Mouse (Mus musculus) erythroid progenitor cell, adult 5-6 weeks (primary cell): Measurements from ENCODE around the gene Map3k12. TPM values are rescaled to one million over a fixed set of nuclear protein-coding genes. Genes with fewer than 3 reads are reported as not detected.

ENCODE experiments used
- ATAC-seq: replicated peaks from 2 replicates; pipeline ENCODE4 v1.8.0; 2016; ENCODE audit warnings: moderate number of reproducible peaks, mild to moderate bottlenecking, moderate TSS enrichment, inconsistent platforms; ENCODE audit not compliant: poor library complexity, low FRiP score, severe bottlenecking
- total RNA-seq, 2 experiments: library from RNA; stranded (forward) in 1 of 2; stranded (reverse) in 1 of 2; fragments of 150-400 nt in 1 of 2; fragments of 186-747, 209-891 nt in 1 of 2; gene quantifications; 2 replicates each; pipeline versions ENCODE4 v1.2.3 to v1.2.4; 2015 to 2017; ENCODE audit warnings: low replicate concordance in 2 of 2

Gene Map3k12
- total RNA-seq, 2 experiments from 2014 or later: not detected

DNA sequence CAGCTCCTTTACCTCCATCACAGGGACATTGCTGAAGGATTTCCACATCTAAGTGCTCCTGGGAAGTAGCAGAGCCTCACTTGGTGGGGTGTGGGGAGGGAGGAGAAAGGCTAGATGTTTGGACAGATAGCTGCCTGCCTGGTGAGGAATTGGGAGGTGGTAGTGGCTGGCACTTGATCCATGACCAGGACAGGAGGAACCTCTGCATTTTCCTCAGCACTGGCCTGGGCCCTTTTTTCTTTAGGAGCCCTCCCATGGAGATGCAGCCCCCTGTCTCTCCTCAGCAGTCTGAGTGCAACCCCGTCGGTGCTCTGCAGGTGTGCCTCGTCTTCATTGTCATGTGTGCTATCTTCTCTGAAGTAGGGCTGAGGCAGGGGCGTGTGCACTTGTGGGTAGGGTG lies 4.6 kb upstream of the Map3k12 start:
- no peak for ATAC-seq

DNA sequence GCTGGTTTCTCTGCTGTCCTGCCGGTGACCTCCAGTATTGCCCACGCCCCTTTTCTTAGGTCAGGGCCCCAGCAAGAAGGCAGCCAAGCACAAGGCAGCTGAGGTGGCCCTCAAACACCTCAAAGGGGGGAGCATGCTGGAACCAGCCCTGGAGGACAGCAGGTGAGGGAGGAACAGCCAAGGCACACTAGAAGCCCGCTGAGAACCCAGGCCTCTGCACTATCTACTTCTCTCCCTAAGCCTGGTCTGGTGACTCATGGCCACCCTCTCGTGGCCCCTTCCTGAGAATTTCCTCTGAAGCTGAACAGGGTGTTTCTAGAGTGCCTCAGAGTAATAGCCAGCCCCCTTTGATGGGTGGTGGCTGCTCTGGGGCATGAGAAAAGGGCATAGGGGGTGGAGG lies 3.6 kb upstream of the Map3k12 start:
- no peak for ATAC-seq

DNA sequence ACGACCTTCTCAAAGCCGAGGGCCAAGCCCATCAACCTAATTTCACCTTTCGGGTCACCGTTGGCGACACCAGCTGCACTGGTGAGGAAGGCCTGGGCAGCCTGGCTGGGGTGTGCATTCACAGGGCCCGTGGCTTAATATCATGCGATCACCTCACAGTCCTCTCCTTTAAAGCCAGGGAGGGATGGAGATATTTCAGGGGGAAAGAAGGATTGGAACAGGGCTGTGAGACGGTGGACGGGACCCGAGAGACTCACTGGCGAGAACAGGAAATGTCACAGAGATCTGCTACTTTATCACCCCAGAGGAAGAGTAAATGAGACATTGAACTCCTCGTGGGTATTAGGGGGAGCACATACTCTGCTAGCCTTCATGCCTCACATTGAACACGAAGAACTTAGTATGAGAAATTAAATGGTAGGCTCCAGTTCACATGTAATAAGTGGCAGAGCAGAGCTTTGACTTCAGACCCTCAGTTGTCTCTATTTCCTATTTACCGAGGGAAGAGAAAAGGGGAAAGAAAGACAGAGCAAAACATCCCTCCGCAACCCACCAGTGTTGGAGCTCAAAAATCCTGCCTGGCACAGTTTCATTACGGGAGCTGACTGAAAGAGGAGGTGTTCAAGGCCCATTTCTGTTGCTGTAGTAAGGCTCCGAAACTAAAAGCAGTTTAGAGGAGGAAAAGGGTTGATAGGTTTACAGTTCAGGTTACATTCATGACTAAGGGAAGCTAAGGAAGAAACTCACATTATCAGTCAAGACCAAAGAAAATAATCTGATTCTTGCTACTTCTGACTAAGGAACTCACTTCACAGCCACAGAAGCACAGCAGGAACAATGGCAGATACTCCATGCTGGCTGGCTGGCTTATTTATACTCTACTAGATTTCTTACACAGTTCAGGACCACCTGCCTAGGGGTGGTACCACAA lies 2.6 kb upstream of the Map3k12 start:
- no peak for ATAC-seq

DNA sequence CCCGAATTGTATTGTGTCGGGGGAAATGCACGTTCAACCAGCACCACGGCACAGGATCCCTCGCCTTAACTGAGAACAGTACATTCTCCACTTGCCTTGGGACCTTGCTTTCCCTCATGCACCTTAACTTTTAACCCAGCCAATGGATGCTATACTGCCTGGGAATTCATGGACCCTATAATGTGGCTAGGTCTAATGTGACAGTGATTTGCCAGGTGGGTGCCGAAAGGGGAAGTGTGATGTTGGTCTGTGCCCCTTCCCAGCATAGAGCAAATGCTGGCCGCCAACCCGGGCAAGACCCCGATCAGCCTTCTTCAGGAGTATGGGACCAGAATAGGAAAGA lies 2.0 kb upstream of the Map3k12 start:
- peak; percentile 1; the same call in 1 of the 2 replicates for ATAC-seq

DNA sequence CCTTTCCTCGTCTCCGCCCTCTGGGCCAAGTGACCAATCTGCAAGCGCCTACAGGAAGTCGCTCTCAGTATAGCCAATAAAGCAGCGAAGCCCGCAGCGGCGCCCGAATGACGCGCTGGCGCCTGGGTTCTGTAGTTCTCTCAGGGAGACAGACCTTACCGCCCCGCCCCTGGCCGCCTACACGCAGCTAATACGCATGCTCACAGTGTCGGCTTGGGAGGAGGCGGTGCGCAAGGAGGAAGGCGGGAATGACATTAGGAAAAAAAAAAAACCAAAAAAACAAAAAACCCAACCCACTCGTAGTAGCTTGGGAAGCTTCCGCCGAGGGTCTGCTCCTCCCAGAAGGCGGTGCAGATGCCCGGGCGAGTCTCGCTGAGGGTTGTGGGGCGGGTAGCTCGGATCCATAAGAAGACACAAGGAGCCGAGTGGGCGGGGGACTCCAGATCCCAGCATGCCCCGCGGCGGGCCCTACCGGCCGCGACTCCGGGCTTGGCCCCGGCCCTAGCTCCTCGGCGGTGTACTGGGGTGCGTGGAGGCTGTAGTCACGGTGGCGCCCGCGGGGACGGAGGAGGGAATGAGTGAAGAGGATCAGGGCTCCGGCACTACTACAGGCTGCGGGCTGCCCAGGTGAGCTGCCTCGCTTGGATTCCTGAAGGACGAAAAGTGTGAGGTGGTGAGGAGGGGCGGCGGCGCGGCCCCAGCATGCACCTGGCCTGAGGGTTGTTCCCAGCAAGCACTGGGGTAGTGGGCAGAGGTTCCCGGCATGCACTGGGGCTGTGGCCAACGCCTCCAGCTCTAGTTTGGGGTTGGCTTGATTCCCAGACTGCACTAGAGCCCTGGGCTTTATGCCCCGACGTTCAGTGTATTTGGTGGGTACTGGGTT lies 1.4 kb upstream of the Map3k12 start, which contains the start of gene Tarbp2:
Gene Tarbp2, plus strand, starts transcription at position 217 of the 883 bp plus-strand sequence.
- ATAC-seq: peak; percentile 83

DNA sequence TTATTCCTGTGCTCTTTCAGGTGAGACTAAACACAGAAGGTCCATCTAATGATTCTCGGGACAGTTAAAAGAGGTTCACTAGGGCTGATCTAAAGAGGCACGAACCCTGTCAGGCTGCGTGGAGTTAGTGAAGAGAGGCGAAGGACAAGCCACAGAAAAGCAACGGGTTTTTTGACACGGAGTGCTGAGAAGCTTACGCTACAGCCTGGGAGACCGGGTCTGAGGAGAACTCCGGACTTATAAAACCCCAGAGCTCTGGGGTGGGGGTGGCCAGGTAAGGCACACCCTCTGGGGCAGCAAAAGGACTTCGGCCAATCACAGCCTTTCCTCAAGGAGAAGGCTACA lies 739 bp upstream of the Map3k12 start:
- ATAC-seq: no peak

DNA sequence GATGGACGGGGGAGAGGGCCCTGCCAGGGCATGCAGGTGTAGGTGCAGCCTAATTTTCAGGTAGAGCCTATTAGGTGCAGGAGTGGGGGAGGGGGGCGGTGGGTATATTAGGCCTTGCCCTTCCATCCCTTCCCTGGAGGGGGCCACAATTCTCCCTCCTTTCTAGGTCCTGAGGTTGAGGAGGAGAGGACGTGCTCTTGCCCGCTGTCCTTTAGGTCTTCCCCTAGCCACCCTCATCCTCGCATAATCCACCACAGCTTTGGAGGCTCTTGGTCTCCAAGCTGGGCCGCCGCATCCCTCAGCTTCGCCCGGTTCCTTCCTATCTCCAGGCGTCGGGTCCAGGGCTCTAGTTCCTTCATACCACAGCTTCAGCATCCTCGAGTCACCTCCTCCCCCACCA lies 571 bp downstream of the Map3k12 start:
- ATAC-seq: no peak

DNA sequence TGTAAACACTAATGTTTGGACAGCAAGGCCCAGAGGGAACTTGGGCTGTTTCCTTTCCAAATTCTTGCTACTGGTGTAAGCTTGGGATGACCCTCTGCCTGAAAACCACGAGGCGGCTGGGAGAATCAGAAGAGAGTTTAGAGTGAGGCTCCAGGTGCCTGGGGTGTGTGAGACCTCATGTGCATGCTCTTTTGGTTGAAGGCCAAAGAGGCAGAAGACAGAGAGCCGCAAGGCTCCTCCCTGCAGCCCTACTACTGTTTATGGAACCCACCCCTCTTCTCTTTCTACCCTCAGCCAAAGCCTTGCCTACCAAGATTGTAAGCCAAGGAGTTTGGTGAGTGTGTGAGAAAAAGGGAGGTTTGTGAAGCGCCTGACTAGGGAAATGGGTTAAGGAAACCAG lies 1.1 kb downstream of the Map3k12 start:
- ATAC-seq: no peak

DNA sequence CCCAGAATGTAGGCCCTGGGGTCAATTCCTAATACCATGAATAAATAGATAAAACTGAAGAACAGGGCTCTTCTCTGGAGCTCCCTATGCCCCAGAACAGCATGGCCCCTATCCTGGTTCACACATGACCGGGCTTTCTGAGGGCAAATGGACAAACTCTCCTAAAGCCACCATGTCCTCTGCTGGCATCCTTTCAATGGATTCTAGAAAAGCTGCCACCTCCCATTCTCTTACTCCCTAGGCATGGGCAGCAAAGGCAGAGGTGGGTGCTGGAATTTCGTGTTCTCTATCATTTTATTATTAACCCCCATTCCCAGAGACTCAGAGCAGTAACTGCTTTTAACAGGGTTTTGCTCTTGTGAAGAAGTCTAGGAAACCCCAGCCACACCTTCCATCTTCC lies 1.6 kb downstream of the Map3k12 start:
- ATAC-seq: no peak

DNA sequence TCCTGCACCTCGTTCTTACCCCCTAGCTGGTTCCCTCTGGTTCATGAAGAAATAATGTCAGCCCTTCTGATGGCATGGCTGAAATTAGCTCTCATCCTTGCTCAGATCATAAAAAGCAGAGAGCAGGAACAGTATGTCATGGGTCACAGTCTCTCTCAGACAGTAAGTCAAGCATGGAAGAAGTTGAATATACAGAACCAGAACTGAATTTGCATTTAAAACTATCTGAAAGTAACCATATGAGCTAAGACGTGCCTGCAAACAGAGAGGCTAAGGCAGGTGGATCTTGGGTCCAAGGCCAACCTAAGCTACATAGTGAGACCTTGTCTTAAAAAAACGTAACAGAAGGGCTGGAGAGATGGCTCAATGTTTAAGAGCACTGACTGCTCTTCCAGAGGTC lies 3.9 kb downstream of the Map3k12 start:
- no peak for ATAC-seq

DNA sequence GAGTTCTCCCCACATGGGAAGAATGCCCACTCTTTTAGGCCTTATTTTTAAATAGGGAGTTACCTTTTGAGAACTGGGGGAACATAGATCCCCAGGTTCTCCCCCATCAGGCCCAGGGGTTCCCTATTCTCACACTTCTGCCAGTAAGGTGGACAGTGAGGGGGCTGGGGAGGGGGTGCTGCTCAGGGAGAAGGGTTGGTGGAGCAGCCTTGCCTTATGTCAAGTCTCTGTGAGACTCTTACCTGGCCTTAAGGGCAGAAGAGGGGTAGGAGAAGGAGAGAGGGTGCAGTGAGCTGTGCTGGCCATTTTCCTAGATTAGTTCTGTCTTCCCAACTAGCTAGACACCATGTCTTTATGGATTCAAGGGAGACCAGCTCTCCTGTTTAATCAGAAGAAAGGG lies 4.4 kb downstream of the Map3k12 start:
- ATAC-seq: no peak

DNA sequence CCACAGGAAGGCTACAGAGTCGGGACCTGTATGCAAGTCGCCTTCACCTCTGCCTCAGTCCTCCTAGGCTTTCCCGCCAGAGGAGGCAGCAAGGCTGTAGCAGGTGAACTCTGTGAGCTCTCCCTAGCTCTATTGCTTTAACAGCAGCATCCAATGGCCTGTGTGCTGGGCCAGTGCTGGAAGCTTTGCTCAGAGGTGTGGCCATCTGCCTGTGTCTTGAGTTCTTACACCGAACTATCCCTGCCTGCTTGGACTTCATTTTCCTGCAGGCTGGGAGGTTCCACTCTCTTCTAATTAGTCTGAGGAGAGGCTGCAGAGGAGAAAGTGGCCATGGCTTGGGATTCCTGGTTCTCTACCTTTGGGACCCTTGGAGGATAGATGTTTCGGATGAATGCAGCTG lies 4.9 kb downstream of the Map3k12 start:
- no peak for ATAC-seq

DNA sequence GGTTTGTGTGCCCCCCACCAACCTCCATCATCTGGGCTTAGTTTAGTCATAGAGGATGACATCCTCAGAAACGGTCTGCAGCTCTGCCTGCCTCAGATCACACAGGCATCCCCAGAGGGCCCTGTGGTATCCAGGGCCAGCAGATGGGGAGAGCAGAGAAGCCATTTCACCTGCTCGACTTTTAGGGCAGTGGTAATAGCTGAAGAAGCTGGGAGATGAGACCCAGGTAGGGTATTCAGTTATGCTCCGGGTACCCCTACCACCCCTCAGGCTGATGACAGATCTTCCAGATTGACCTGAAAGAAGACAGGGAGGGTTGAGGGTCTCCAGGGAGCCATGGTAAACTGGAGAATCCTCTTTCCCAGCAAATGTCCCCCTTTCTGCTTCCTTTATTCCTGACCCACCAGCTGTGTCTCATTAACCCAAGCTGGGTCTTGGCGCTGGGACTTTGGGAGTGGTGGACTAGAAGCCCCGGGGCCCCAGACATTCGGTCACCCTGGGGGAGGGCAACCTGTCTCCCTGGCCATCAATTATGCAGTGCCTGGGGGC lies 5.5 kb downstream of the Map3k12 start:
- ATAC-seq: no peak

DNA sequence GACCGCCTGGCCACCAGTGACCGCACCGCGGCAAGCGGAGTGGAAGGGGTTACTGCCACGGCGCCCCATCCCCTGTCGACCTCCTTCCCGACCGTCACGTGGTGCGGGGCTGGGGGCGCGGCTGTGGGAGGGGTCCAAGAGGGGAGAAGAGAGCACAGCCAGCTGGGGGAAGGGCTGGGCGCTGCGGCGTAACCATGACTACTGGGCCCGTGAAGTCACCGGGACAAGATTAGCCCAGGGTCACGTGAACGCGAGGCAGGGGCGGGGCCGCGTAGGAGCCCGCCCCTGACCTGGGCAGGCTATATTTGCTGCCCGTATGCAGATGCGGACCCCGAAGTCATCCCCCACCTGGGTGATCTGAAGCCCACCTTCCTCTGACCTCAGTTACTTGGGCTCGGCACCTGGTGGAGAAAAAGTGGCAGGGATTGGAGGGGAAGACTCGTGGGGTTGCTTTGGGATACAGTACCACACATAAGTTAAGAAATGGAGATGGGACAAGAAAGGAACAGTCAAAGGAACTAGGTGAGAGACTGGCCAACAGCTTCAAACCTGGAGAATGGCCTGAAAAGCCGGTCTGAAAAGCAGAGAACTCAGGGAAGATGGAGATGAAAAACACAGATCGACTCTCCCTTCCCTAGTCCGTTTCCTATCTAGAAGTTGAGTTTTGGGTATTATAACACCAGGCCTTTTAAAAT lies 6.1 kb downstream of the Map3k12 start:
- ATAC-seq: peak; percentile 86

DNA sequence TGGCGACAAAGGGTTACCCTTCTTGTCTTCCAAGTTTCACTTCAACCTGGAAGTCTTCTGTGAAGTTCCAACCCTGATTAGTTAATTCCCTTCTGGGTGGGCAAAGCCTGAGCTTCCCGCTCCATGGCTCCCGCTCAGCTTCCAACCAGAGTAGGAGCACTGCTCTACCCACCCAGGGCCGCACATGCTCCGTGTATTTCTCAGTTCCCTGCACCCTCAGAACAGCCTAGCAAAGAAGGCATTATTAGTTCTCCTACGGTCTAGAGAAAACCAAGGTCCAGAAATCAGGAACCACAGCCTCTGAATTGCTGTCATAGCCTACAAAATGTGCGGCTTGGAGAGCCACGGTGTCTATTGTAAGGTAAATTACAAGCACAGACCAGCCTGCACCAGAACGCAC lies 6.8 kb downstream of the Map3k12 start:
- no peak for ATAC-seq

DNA sequence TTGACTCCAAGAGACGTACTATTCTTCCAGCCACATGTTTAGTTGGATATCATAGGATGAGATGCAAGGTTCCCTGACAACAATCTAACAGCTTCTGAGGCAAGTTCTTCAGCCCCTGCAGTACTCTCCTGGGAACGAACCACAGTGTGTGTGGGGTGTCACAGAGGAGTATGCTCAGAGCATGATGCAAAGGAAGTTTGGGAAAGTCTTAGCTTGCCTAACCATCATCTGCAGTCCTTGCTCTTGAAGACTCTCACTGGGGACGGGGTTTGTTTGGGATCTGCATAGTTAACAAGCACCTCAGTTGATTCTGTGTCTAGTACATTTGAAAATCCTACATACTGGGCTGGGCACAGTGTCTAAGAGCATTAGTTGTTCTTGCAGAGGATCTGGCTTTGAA lies 8.5 kb downstream of the Map3k12 start:
- no peak for ATAC-seq

DNA sequence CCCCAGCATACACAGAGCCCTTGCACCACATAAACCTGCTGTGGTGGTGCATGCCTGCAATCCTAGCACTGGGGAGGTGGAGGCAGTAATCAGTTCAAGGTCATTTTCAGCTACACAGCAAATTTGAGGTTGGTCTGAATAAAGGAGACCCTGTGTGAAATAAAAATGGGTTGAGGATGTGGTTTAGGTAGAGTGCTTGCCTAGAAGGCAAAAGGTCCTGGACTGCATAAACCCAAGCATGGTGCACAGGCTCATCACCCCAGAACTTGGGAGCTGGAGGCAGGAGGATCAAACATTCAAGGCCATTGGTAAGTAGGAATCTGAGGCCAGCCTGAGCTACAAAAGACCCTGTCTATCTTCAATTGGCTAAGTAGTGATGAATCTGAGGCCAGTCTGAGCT lies 9.3 kb downstream of the Map3k12 start:
- ATAC-seq: no peak

DNA sequence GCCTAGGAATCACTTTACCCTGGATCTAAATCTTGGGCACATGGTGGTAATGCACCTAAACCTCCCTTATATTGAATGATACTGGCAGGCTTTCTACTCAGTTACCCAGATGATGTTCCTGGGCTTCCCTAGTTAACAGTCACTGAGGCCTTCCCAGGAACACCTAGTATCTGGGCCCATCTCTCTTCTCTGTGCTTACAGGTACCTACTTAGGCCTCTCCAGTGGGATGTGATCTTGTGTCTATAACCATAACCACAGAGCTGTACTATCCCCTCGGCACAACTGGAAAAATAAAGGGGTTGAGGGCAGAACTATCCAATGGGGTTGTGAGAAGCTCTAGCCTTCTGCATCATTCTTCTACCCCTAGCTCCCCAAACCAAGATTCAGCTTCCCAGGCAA lies 10.0 kb downstream of the Map3k12 start:
- no peak for ATAC-seq

DNA sequence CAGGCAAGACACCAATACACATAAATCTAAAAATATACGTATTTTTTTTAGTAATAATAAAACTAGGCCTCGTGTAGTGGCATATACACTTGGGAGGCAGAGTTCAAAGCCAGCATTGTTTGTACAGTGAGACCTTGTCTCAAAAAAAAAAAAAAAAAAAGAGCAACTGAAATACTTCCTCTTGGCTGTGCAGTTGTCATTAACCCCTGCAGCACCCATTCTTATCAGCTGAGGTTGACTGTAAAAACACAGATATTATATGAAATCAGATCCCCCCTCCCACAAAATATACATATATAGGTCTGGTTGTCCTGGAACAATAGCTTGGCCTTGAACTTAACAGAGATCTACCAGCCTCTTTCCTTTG lies 10.4 kb downstream of the Map3k12 start:
- no peak for ATAC-seq

DNA sequence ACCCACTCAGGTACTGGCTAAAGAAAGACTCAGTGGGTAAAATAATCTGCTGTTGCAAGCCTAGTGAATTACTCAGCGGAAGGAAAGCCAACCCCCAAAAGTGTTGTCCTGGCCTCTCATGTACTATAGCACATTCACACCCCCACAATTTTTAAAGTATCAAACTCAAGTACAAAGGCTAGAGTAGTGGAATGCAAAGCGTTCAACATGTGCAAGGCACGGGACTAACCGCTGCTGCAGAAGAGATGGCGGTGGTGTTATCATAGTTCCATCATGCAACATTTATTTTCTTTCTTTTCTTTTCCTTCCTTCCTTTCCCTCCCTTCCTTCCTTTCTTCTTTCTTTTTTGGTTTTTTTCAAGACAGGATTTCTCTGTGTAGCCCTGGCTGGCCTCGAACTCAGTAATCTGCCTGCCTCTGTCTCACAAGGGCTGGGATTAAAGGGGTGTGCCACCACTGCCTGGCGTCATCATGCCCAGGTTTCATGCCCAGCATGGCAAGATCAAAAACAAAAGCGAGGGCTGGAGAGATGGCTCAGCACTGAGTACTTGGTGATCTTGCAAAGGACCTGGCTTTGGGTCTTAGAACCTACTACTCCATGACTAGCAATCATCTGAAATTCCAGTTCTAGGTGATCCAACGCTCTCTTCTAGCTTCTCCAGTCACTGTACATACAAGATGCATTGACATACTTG lies 10.9 kb downstream of the Map3k12 start:
- ATAC-seq: no peak
